Mouse (Mus musculus) lung, postnatal 0 days (tissue): ENCODE results near the gene Clps.

ENCODE experiments used
- CTCF ChIP-seq: IDR thresholded peaks from 2 replicates; pipeline ENCODE4 v1.5.1; 2016; ENCODE audit warnings: antibody characterized with exemption, mild to moderate bottlenecking
- EP300 ChIP-seq: IDR thresholded peaks from 2 replicates; pipeline ENCODE4 v1.6.1; 2016; ENCODE audit warnings: antibody characterized with exemption, mild to moderate bottlenecking, control low read depth

GRCm38 (mm10) chr17:28537881-28538280 lies 22.7 kb downstream of the Clps start:
- peak; percentile 28; the same call in 1 of the 2 replicates for TF ChIP-seq CTCF
- TF ChIP-seq EP300 = no peak
